Mouse (Mus musculus) G1E (cell line): ENCODE measurements around the gene Tmem39b. TPM values are rescaled to one million over a fixed set of nuclear protein-coding genes. Genes with fewer than 3 reads are reported as not detected.
A peak's percentile ranks its signal among the peaks of the same experiment; 100 is the strongest.

Experiments used
- ATAC-seq: 2 replicates; pipeline ENCODE4 v1.8.0; 2016; ENCODE audit warnings: mild to moderate bottlenecking; ENCODE audit not compliant: insufficient number of reproducible peaks, poor library complexity, low FRiP score, severe bottlenecking; ENCODE audit errors: extremely low read depth
- DNase-seq: peaks from one replicate; pipeline ENCODE4 v3.0.0; 2012; ENCODE audit warnings: low spot score
- H3K27me3 ChIP-seq: 2 replicates; pipeline ENCODE4 v1.6.1; 2012; ENCODE audit warnings: mild to moderate bottlenecking, low read length, inconsistent platforms; ENCODE audit not compliant: insufficient read depth
- H3K36me3 ChIP-seq: replicated peaks from 2 replicates; pipeline ENCODE3; 2012; ENCODE audit warnings: mild to moderate bottlenecking, inconsistent platforms
- H3K4me1 ChIP-seq: 2 replicates; pipeline ENCODE4 v1.6.1; 2012; ENCODE audit warnings: low read depth, low read length, inconsistent platforms, mixed read lengths; ENCODE audit not compliant: insufficient read depth
- H3K4me3 ChIP-seq: 2 replicates; pipeline ENCODE4 v1.5.1; 2012; ENCODE audit warnings: low read depth, mild to moderate bottlenecking, inconsistent platforms, low read length, moderate library complexity, mixed read lengths
- H3K9me3 ChIP-seq: replicated peaks from 2 replicates; pipeline ENCODE4 v1.6.1; 2012; ENCODE audit warnings: inconsistent platforms
- CTCF ChIP-seq: IDR thresholded peaks from 2 replicates; pipeline ENCODE4 v1.5.1; 2012; ENCODE audit warnings: low read depth, low read length, inconsistent platforms, mixed read lengths
- GATA1 ChIP-seq: IDR thresholded peaks from 2 replicates; pipeline ENCODE4 v1.6.1; 2012; ENCODE audit warnings: borderline replicate concordance, low read length, inconsistent platforms, mixed read lengths
- GATA2 ChIP-seq: IDR thresholded peaks from 2 replicates; pipeline ENCODE4 v1.6.1; 2012; ENCODE audit warnings: low read depth, low read length, inconsistent platforms, borderline replicate concordance
- POLR2AphosphoS5 ChIP-seq: IDR thresholded peaks from 2 replicates; pipeline ENCODE4 v1.6.1; 2012; ENCODE audit warnings: low read depth, low read length, inconsistent platforms; ENCODE audit not compliant: insufficient replicate concordance
- TAL1 ChIP-seq: conservative IDR thresholded peaks from 2 replicates; pipeline ENCODE4 v1.6.1; 2012; ENCODE audit warnings: low read depth, low read length, inconsistent platforms, mixed read lengths
- polyA plus RNA-seq: library from polyadenylated mRNA; stranded (reverse); fragments of >175 nt; gene quantifications from 2 replicates; pipeline ENCODE4 v1.2.3, GENCODE M21; 2012
- total RNA-seq, 2 experiments: library from RNA; stranded (forward) in 1 of 2; stranded (reverse) in 1 of 2; fragments of 200-1000 nt in 1 of 2; fragments of >200 nt in 1 of 2; fragmentation: Nextera tagmentation in 1 of 2; gene quantifications; 2 replicates each; pipeline ENCODE4 v1.2.3; 2014 to 2017

Tmem39b gene
- total RNA-seq (2014; fragmentation: Nextera tagmentation) (18.3 and 24.8 TPM in 2 replicates), total RNA-seq (2017) (2.1 and 3.9 TPM in 2 replicates), polyA plus RNA-seq (31.1 and 34.3 TPM in 2 replicates)

DNA sequence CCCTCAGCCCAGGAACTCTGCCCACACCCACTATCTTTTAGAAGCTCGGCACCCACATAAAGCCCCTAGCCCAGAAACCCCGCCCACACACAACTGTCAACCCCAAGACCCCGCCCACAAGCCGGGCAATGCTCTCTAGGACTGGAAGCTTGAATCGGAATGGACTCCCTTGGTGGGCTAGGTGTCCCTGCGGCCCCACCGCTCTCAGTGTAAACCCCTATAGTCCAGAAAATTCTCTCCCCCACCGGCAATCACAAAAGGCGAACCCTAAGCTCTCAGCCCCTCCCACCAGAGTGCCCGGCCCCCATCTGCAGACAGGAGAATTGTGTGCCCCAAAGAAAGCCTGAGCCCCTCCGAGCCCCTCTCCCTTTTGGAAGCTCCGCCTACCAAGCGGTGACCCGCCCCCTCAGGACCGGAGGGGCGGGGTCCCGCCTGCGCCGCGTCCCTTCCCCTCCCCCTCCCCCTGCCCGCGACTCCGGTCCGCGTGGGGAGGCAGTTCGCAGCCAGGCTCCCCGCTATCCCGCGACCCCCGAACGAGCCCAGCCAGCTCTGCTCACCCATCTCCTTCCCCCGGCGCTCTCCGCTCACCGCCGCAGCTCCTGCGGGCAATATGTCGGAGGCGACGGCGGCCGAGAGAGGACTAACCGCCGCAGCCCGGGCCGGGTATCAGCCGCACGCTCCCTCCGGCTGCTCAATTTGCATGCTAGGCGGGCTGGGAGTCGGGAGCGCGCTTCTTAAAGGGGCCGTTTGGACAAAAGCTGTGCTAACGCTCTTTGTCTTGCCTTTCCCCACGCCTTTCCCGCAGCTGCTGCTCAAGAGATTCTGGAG is at the start of gene Tmem39b:
Gene Tmem39b (minus strand): TSS at position 681 of the 828 bp plus-strand sequence.
- ATAC-seq: peak; percentile 73
- peak within 1 kb of the TSS; percentile 82 for H3K4me3 ChIP-seq
- H3K27me3 ChIP-seq: no peaks in the 10 kb centered on the region
- no peaks in the 10 kb centered on the region for H3K9me3 ChIP-seq
- TF ChIP-seq GATA1 (no peak), TAL1 (no peak), CTCF (no peak), GATA2 (no peak), POLR2AphosphoS5 (no peak)
- peak; percentile 87 for DNase-seq
- peaks cover 30% of the 10 kb centered on the region for H3K36me3 ChIP-seq
- peaks cover 29% of the 10 kb centered on the region for H3K4me1 ChIP-seq

DNA sequence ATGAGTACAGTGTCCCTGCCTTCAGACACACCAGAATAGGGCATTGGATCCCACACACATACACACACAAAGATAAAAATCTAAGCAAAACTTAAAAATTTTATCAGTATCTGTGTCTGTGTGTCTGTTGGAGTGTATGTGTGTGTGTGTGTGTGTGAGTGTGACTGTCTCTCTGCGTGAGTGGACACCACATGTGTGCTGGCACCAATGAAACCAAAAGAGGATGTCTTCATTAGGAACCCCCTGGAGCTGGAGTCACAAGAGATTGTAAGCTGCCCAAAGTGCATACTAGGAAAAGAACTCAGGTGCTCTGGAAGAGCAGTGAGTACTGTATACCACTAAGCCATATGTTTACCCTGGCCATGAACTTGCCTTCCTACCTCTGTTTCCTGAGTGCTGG is 49.5 kb upstream of the Tmem39b start:
- Histone ChIP-seq H3K4me1 (peaks cover 23% of the 10 kb centered on the region), H3K36me3 (no peaks in the 10 kb centered on the region), H3K9me3 (no peaks in the 10 kb centered on the region), H3K4me3 (no peak overlapping the region), H3K27me3 (peaks cover 8% of the 10 kb centered on the region)
- no peak for DNase-seq
- TF ChIP-seq TAL1: no peak
- TF ChIP-seq GATA1: no peak
- TF ChIP-seq POLR2AphosphoS5: no peak
- TF ChIP-seq CTCF: no peak
- no peak for TF ChIP-seq GATA2
- ATAC-seq: no peak

DNA sequence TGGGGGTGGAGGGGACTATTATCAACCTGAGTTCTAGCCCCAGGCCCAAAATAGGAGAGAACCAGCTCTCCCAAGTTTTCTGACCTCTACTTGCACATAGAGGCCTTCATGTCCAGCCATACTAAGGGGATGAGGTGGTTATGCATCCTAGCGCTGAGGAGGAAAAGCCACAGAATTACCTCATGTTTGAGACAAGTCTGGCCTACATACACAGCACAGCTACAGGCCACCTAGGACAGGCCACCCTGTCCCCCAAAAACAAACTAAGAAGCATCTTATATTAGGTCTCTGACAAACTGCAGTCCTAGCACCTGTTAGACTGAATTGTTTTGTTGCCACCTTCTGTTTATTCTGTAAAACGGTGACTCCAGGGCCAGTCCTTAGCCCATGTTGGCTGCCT is 46.9 kb upstream of the Tmem39b start:
- peaks cover 8% of the 10 kb centered on the region for H3K36me3 ChIP-seq
- ATAC-seq (no peak; the same call in 1 of the 2 replicates), DNase-seq (peak; percentile 8)
- TF ChIP-seq GATA1 (no peak), POLR2AphosphoS5 (no peak), TAL1 (no peak), GATA2 (no peak), CTCF (no peak)
- no peaks in the 10 kb centered on the region for H3K9me3 ChIP-seq
- peaks cover 39% of the 10 kb centered on the region for H3K4me1 ChIP-seq
- H3K27me3 ChIP-seq: no peaks in the 10 kb centered on the region
- H3K4me3 ChIP-seq: no peak overlapping the region; the same call in 1 of the 2 replicates

DNA sequence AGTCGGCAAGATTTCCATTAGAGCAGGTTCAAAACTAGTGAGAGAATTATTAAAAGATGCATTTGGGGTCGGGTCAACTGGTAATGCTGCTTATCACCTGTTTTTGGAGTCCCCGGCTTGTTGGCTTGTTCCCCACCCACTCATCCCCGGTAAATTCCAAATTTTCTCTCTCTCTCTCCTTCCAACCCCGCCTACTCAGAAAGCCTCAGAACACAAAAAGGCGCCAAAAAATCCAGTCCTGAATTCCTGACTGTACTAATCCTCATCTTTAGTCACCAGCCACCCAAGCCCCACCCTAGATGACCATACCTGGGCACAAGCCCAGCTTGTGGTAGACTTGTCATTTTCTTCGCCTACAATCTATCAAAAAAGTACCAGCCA is 46.4 kb upstream of the Tmem39b start:
- no peaks in the 10 kb centered on the region for H3K27me3 ChIP-seq
- H3K4me1 ChIP-seq: peaks cover 43% of the 10 kb centered on the region
- ATAC-seq (no peak), DNase-seq (no peak)
- peak overlapping the region; percentile 98 for H3K4me3 ChIP-seq
- no peaks in the 10 kb centered on the region for H3K9me3 ChIP-seq
- peaks cover 11% of the 10 kb centered on the region for H3K36me3 ChIP-seq
- no peak for TF ChIP-seq TAL1
- TF ChIP-seq GATA1: no peak
- no peak for TF ChIP-seq GATA2
- TF ChIP-seq POLR2AphosphoS5: no peak
- TF ChIP-seq CTCF: no peak

DNA sequence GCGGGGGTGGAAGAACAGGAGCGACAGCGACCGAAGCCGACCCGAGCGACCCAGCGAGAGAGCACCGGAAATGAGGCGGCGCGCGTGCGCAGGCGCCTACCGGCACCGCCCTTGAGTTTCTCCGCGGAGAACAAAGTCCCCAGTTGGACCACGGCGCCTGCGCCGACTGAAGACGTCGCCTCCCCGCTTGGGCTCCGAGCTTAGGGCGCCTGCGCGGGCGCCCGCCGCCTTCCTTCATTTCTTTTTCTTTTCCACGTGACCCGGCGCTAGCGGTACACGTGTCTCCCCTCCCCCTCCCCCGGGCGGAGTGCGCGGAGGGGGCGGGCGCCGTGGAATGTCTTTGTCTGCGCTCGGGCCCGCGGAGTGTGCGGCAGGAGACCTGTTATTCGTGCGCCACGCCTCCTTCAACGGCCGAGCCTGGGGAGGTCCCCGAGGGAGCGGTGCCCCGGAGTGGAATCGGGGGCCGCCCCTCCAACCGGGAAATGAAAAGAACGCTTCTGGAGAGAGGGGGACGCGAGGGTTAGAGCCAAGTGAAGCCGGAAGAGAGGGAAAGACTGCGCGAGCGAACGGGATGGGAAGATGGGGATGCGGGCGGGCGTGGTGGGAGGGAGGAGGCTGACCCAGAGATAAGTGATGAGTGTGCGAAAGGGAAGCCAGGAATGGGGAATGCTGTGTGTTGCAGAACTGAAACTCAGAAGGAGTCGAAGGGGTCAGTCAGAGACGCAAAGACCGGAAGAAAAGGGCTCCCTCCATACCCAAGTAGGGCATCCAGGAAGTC is 45.8 kb upstream of the Tmem39b start, which contains the start of gene Khdrbs1:
Gene Khdrbs1 (minus strand): TSS at position 72 of the 778 bp plus-strand sequence.
- H3K27me3 ChIP-seq: no peaks in the 10 kb centered on the region
- DNase-seq (peak; percentile 92), ATAC-seq (peak; percentile 72)
- peaks cover 14% of the 10 kb centered on the region for H3K36me3 ChIP-seq
- no peak for TF ChIP-seq GATA1
- H3K9me3 ChIP-seq: no peaks in the 10 kb centered on the region
- H3K4me1 ChIP-seq: peaks cover 45% of the 10 kb centered on the region
- peak within 1 kb of the TSS; percentile 98 for H3K4me3 ChIP-seq

DNA sequence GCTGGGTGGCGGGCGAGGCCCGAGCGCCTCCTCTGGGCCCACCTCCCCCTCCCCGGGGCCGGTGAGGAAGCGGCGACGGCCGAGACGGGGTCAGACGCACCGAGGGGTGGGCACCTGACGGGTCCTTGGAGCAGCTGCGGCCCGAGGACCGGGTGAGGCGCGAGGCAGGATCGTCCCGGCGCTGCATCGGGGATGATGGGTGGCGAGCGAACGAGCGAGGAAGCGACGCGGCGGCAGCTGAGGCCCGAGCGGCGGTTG is 45.3 kb upstream of the Tmem39b start:
- Histone ChIP-seq H3K4me3 (peak overlapping the region; percentile 98), H3K4me1 (peaks cover 50% of the 10 kb centered on the region), H3K36me3 (peaks cover 19% of the 10 kb centered on the region), H3K27me3 (no peaks in the 10 kb centered on the region), H3K9me3 (no peaks in the 10 kb centered on the region)
- no peak for DNase-seq
- TF ChIP-seq GATA2 (no peak), POLR2AphosphoS5 (no peak), TAL1 (no peak), CTCF (no peak), GATA1 (no peak)
- ATAC-seq: no peak
